Mouse (Mus musculus): ENCODE measurements around the gene Foxd2. TPM values are rescaled to one million over a fixed set of nuclear protein-coding genes. Genes with fewer than 3 reads are reported as not detected.
A peak's percentile ranks its signal among the peaks of the same experiment; 100 is the strongest.

The Foxd2 gene
- polyA plus RNA-seq, 1 experiment from 2014 or later: 0.05 TPM

DNA sequence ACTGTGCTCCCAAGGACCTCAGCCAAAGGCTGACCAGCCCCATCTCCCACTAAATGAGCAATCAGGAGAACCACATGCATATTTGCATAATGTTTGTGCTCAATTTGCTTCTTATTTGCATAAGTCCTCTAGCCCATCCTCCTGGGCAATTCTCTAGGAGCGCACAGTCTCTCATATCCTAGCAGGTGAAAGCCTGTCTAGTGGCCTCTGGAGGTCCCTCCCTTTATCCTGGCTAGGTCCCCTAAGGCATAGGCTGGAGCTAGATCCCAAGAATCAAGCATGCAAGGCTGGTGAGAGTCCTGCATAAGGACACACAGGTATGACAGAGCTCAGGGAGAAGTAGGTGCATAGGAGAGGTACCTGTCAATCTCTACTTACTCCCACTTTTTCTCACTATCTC, 26.4 kb downstream of the Foxd2 start:
- H3K36me3 ChIP-seq (ENCODE audit: control insufficient read depth, insufficient read depth, low read length): no peaks in the 10 kb centered on the region
- no peaks in the 10 kb centered on the region for H3K9me3 ChIP-seq (ENCODE audit: control insufficient read depth, low read length)
- H3K27me3 ChIP-seq (replicated peaks; ENCODE audit: control insufficient read depth, insufficient read depth, low read length): no peaks in the 10 kb centered on the region
- no peaks in the 10 kb centered on the region for H3K4me1 ChIP-seq (ENCODE audit: control insufficient read depth, insufficient read depth, low read depth, low read length)
- no peak overlapping the region for H3K9ac ChIP-seq (ENCODE audit: low read depth, low read length)
- H3K4me2 ChIP-seq (ENCODE audit: low read length): no peak overlapping the region
- 82% methylated on average over 1 of the region's 1 CpGs for WGBS
- no peak overlapping the region for H3K27ac ChIP-seq (ENCODE audit: low read depth, low read length)
- H3K4me3 ChIP-seq (ENCODE audit: low read length): no peak overlapping the region
- ATAC-seq: no peak

DNA sequence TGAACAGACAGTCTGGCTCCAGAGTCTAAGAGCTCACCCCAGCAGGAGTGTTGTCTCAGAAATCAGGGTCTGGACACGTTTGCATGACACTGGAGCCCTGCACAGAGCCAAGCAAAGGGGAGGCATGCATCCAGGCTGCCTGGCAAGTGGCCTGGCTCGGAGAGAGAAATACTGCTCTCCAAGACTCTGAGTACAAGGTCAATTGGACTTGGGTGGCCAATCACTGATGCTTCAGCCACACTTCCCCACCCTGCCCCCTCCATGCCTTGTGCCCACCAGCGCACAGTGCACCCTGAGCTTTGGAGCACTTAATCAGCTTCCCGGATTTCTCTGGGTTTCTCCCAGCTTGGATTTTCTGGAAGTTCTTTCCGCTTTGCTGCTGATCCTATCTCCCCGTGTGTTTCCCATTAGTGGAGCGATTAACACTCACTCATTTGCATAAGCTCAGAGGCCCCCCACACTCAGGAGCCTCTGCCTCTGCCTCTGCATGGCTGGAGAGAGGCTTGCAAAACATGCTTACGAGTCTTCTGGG, 32.2 kb downstream of the Foxd2 start:
- ATAC-seq: peak; percentile 80
- 30% methylated on average over 8 of the region's 8 CpGs for WGBS
- no peak overlapping the region for H3K27ac ChIP-seq (ENCODE audit: low read depth, low read length)

DNA sequence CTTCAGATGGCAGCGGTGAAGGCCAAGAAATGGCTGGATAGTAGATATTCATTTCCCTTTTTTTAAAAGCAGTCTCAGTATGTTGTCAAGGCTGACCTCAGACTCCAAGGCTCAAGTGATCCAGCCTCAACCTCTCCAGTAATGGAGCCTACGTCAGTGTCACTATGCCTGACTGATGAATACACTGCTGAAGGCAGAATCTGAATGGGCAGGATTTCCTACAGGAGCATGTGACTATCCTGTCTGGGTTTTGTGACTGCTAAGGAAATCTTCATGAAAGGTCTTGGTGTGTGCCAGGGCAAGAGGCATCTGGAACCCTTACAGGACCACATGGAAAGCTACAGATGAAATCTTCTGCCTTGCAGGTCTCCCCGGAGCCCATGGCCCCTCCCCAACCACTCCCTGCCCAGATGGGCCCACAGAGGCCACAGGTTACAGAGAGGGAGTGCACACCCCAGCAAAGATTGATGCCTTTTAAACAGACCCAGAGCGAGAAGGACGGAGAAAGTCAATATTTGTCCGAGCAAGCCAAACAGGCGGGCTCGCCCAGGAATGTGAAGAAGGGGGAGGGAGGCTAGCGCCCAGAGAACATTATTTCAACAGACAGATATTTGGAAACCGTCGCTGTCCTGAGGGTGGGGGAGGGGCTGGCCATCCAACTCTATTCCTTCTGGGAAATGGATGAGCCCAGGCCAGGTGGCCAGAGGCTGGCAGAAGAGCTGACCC, 38.7 kb downstream of the Foxd2 start:
- H3K36me3 ChIP-seq (ENCODE audit: control insufficient read depth, insufficient read depth, low read length): no peaks in the 10 kb centered on the region
- H3K27ac ChIP-seq (ENCODE audit: low read depth, low read length): no peak overlapping the region
- ATAC-seq: no peak
- no peak overlapping the region for H3K9ac ChIP-seq (ENCODE audit: low read depth, low read length)
- H3K27me3 ChIP-seq (replicated peaks; ENCODE audit: control insufficient read depth, insufficient read depth, low read length): no peaks in the 10 kb centered on the region
- H3K4me3 ChIP-seq (ENCODE audit: low read length): no peak overlapping the region
- WGBS: 59% methylated on average over 11 of the region's 11 CpGs
- H3K4me2 ChIP-seq (ENCODE audit: low read length): no peak overlapping the region
- no peaks in the 10 kb centered on the region for H3K9me3 ChIP-seq (ENCODE audit: control insufficient read depth, low read length)
- H3K4me1 ChIP-seq (ENCODE audit: control insufficient read depth, insufficient read depth, low read depth, low read length): no peaks in the 10 kb centered on the region

More for the DNA sequence above, 32.2 kb downstream of the Foxd2 start:
- Histone ChIP-seq H3K9ac (ENCODE audit: low read depth, low read length) (no peak overlapping the region), H3K4me1 (ENCODE audit: control insufficient read depth, insufficient read depth, low read depth, low read length) (no peaks in the 10 kb centered on the region), H3K27me3 (replicated peaks; ENCODE audit: control insufficient read depth, insufficient read depth, low read length) (no peaks in the 10 kb centered on the region), H3K4me2 (ENCODE audit: low read length) (no peak overlapping the region), H3K4me3 (ENCODE audit: low read length) (no peak overlapping the region), H3K9me3 (ENCODE audit: control insufficient read depth, low read length) (no peaks in the 10 kb centered on the region), H3K36me3 (ENCODE audit: control insufficient read depth, insufficient read depth, low read length) (no peaks in the 10 kb centered on the region)

DNA sequence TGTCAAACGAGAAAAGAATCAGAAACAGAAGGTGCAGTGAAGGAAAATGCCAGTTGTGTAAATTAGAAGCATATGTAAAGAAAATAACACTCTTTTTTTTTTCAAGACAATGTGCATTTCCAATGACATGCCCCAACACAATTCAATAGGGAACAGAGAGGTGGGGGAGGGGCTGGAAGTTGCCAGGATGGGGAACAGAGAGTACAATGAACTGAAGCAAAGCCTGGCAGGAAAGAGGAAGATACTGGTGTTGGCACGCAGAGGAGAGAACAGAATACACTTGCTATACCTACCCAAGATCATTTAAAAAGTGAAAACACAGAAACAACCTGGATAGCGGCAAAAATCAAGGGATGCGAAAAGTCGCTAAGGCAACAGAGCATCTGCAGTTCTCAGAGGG, 45.5 kb downstream of the Foxd2 start:
- Histone ChIP-seq H3K4me2 (ENCODE audit: low read length) (no peak overlapping the region), H3K9me3 (ENCODE audit: control insufficient read depth, low read length) (no peaks in the 10 kb centered on the region), H3K4me3 (ENCODE audit: low read length) (no peak overlapping the region), H3K9ac (ENCODE audit: low read depth, low read length) (no peak overlapping the region), H3K36me3 (ENCODE audit: control insufficient read depth, insufficient read depth, low read length) (no peaks in the 10 kb centered on the region), H3K4me1 (ENCODE audit: control insufficient read depth, insufficient read depth, low read depth, low read length) (no peaks in the 10 kb centered on the region), H3K27ac (ENCODE audit: low read depth, low read length) (no peak overlapping the region), H3K27me3 (replicated peaks; ENCODE audit: control insufficient read depth, insufficient read depth, low read length) (no peaks in the 10 kb centered on the region)
- WGBS: 80% methylated on average over 5 of the region's 5 CpGs
- no peak for ATAC-seq

DNA sequence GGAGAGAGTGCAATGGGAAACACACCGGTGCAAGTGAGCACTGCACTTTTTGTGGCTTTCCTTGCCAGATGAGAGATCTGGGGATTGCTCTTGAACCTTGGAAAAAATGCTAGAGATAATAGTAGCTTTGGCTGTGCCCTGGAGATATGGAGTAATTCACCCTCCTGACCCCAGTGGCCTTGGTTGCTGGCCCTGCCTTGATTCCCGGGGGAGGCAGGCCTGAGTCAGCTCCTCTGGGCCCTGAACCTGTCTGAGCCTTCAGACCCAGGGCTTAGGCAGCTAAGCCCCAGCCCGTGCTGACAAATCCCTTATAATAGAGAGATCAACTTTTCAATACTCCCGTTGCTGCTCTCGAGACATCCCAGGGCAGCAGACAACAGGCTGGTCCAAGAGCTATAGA, 50.2 kb downstream of the Foxd2 start:
- 56% methylated on average over 5 of the region's 5 CpGs for WGBS
- ATAC-seq: no peak

More for the DNA sequence above, 50.2 kb downstream of the Foxd2 start:
- Histone ChIP-seq H3K9me3 (ENCODE audit: control insufficient read depth, low read length) (no peaks in the 10 kb centered on the region), H3K4me1 (ENCODE audit: control insufficient read depth, insufficient read depth, low read depth, low read length) (no peaks in the 10 kb centered on the region), H3K4me2 (ENCODE audit: low read length) (no peak overlapping the region), H3K9ac (ENCODE audit: low read depth, low read length) (no peak overlapping the region), H3K27me3 (replicated peaks; ENCODE audit: control insufficient read depth, insufficient read depth, low read length) (no peaks in the 10 kb centered on the region), H3K36me3 (ENCODE audit: control insufficient read depth, insufficient read depth, low read length) (no peaks in the 10 kb centered on the region), H3K27ac (ENCODE audit: low read depth, low read length) (no peak overlapping the region), H3K4me3 (ENCODE audit: low read length) (no peak overlapping the region)

Other genes with a start within 250 kb of the Foxd2 start
- gene Gm12830, start 87.2 kb downstream of the Foxd2 start, polyA plus RNA-seq (2015; fragmentation: Nextera tagmentation; extraction: Ambion mirVana): not detected in 2 replicates
- gene Foxe3, start 17.1 kb upstream of the Foxd2 start, polyA plus RNA-seq (2015; fragmentation: Nextera tagmentation; extraction: Ambion mirVana): not detected in 2 replicates
- 187 and 190 TPM in 2 replicates for gene Cmpk1, start 78.4 kb upstream of the Foxd2 start, polyA plus RNA-seq (2015; fragmentation: Nextera tagmentation; extraction: Ambion mirVana)
- 2.0 and 2.4 TPM in 2 replicates for gene Stil, start 91.3 kb upstream of the Foxd2 start, polyA plus RNA-seq (2015; fragmentation: Nextera tagmentation; extraction: Ambion mirVana)
- 1.2 and 2.0 TPM in 2 replicates for gene Tal1, start 147.6 kb upstream of the Foxd2 start, polyA plus RNA-seq (2015; fragmentation: Nextera tagmentation; extraction: Ambion mirVana)
- 2.3 and 3.0 TPM in 2 replicates for gene Pdzk1ip1, start 179.8 kb upstream of the Foxd2 start, polyA plus RNA-seq (2015; fragmentation: Nextera tagmentation; extraction: Ambion mirVana)
- 11.6 and 11.8 TPM in 2 replicates for gene Cyp4x1, start 225.4 kb upstream of the Foxd2 start, polyA plus RNA-seq (2015; fragmentation: Nextera tagmentation; extraction: Ambion mirVana)

Data from hindbrain, embryonic 16.5 days (tissue).